Mouse (Mus musculus) limb, embryonic 13.5 days (tissue): ENCODE measurements around the gene Aldh3b2. TPM values are rescaled to one million over a fixed set of nuclear protein-coding genes. Genes with fewer than 3 reads are reported as not detected.

Experiments used
- ATAC-seq: fragments of 200-750 bp; cut with Nextera tagmentation; 2 replicates; pipeline ENCODE4 v1.8.0; 2017; ENCODE audit warnings: low read depth, moderate number of reproducible peaks, moderate TSS enrichment; ENCODE audit not compliant: low FRiP score
- H3K27ac ChIP-seq: fragments of 300-500 bp; sonication (generic); 2 replicates; pipeline ENCODE4 v1.5.1; 2015; ENCODE audit warnings: inconsistent platforms, mild to moderate bottlenecking, moderate library complexity
- H3K27me3 ChIP-seq: fragments of 300-500 bp; sonication (generic); 2 replicates; pipeline ENCODE4 v1.6.1; 2015; ENCODE audit warnings: mild to moderate bottlenecking, inconsistent platforms
- H3K36me3 ChIP-seq: fragments of 300-500 bp; sonication (generic); 2 replicates; pipeline ENCODE4 v1.6.1; 2015; ENCODE audit warnings: inconsistent platforms, mild to moderate bottlenecking, moderate library complexity
- H3K4me1 ChIP-seq: fragments of 300-500 bp; sonication (generic); 2 replicates; pipeline ENCODE4 v1.6.1; 2015; ENCODE audit warnings: inconsistent platforms
- H3K4me2 ChIP-seq: fragments of 300-500 bp; sonication (generic); replicated peaks from 2 replicates; pipeline ENCODE4 v1.6.1; 2015; ENCODE audit warnings: inconsistent platforms, mild to moderate bottlenecking, moderate library complexity
- H3K4me3 ChIP-seq: fragments of 300-500 bp; sonication (generic); 2 replicates; pipeline ENCODE4 v1.5.1; 2015; ENCODE audit warnings: moderate library complexity, mild to moderate bottlenecking, inconsistent platforms
- H3K9ac ChIP-seq: fragments of 300-500 bp; sonication (generic); 2 replicates; pipeline ENCODE4 v1.6.1; 2015; ENCODE audit warnings: mild to moderate bottlenecking, inconsistent platforms
- H3K9me3 ChIP-seq: fragments of 300-500 bp; sonication (generic); 2 replicates; pipeline ENCODE4 v1.6.1; 2016; ENCODE audit warnings: inconsistent platforms
- WGBS: fragments of 180-500 bp; shearing (Covaris S2); methylation state at CpG from one replicate; pipeline ENCODE4 v1.1.7; 2015; 5-methylcytosine and 5-hydroxymethylcytosine counted together
- polyA plus RNA-seq: library from polyadenylated mRNA; unstranded; fragments of >200 nt; fragmentation: Nextera tagmentation; extraction: Ambion mirVana; gene quantifications from 2 replicates; pipeline ENCODE4 v1.2.1, GENCODE M21; 2015

Gene Aldh3b2
- polyA plus RNA-seq, 1 experiment from 2014 or later, result 9.3 TPM

GRCm38 (mm10) chr19:3991966-3992365 lies 19.8 kb downstream of the Aldh3b2 start:
- ATAC-seq, result no peak
- 88% methylated on average over 3 of the region's 3 CpGs for WGBS
- Histone ChIP-seq H3K4me3 (no peak overlapping the region), H3K9ac (no peak overlapping the region), H3K9me3 (no peaks in the 10 kb centered on the region), H3K4me2 (no peak overlapping the region), H3K27me3 (no peaks in the 10 kb centered on the region), H3K4me1 (peaks cover 3% of the 10 kb centered on the region), H3K27ac (no peak overlapping the region), H3K36me3 (no peaks in the 10 kb centered on the region)

- WGBS, result 42% methylated on average over 5 of the region's 5 CpGs
- Histone ChIP-seq H3K4me1 (no peaks in the 10 kb centered on the region), H3K9me3 (no peaks in the 10 kb centered on the region), H3K4me3 (no peak within 1 kb of the TSS), H3K4me2 (no peak within 1 kb of the TSS), H3K27me3 (no peaks in the 10 kb centered on the region), H3K36me3 (no peaks in the 10 kb centered on the region), H3K27ac (no peak within 1 kb of the TSS), H3K9ac (no peak within 1 kb of the TSS)
- ATAC-seq, result no peak
These were observed 20.3 kb downstream of the Aldh3b2 start, which contains the start of gene Tbx10 for GRCm38 (mm10) chr19:3992416-3992815. TSS of gene Tbx10 (plus strand) at chr19:3992752.

GRCm38 (mm10) chr19:3994932-3995331 lies 22.8 kb downstream of the Aldh3b2 start:
- H3K27me3 ChIP-seq, result no peaks in the 10 kb centered on the region
- H3K9ac ChIP-seq, result no peak overlapping the region
- no peak overlapping the region for H3K4me2 ChIP-seq
- H3K36me3 ChIP-seq, result no peaks in the 10 kb centered on the region
- H3K27ac ChIP-seq, result no peak overlapping the region
- 63% methylated on average over 6 of the region's 6 CpGs for WGBS
- peaks cover 6% of the 10 kb centered on the region for H3K4me1 ChIP-seq
- ATAC-seq, result no peak
- H3K4me3 ChIP-seq, result no peak overlapping the region
- no peaks in the 10 kb centered on the region for H3K9me3 ChIP-seq

GRCm38 (mm10) chr19:3995505-3995904 lies 23.4 kb downstream of the Aldh3b2 start:
- Histone ChIP-seq H3K4me1 (peaks cover 6% of the 10 kb centered on the region), H3K27me3 (no peaks in the 10 kb centered on the region), H3K4me2 (no peak overlapping the region), H3K36me3 (no peaks in the 10 kb centered on the region), H3K4me3 (no peak overlapping the region), H3K9ac (no peak overlapping the region), H3K27ac (no peak overlapping the region), H3K9me3 (no peaks in the 10 kb centered on the region)
- WGBS, result 86% methylated on average over 3 of the region's 3 CpGs
- no peak for ATAC-seq

GRCm38 (mm10) chr19:3996106-3996505 lies 24.0 kb downstream of the Aldh3b2 start:
- ATAC-seq, result no peak
- no peaks in the 10 kb centered on the region for H3K36me3 ChIP-seq
- H3K4me2 ChIP-seq, result no peak overlapping the region
- no peak overlapping the region for H3K4me3 ChIP-seq
- H3K27ac ChIP-seq, result no peak overlapping the region
- no peak overlapping the region for H3K9ac ChIP-seq
- no peaks in the 10 kb centered on the region for H3K27me3 ChIP-seq
- WGBS, result 63% methylated on average over 7 of the region's 7 CpGs
- H3K4me1 ChIP-seq, result peaks cover 9% of the 10 kb centered on the region
- H3K9me3 ChIP-seq, result no peaks in the 10 kb centered on the region

GRCm38 (mm10) chr19:3996747-3997146 lies 24.6 kb downstream of the Aldh3b2 start:
- H3K36me3 ChIP-seq, result no peaks in the 10 kb centered on the region
- H3K9me3 ChIP-seq, result no peaks in the 10 kb centered on the region
- 80% methylated on average over 8 of the region's 8 CpGs for WGBS
- peaks cover 16% of the 10 kb centered on the region for H3K4me1 ChIP-seq
- no peak overlapping the region for H3K4me2 ChIP-seq
- H3K27me3 ChIP-seq, result no peaks in the 10 kb centered on the region
- ATAC-seq, result no peak
- H3K9ac ChIP-seq, result no peak overlapping the region; the same call in 1 of the 2 replicates
- no peak overlapping the region for H3K4me3 ChIP-seq
- H3K27ac ChIP-seq, result no peak overlapping the region

GRCm38 (mm10) chr19:3997231-3997630 lies 25.1 kb downstream of the Aldh3b2 start:
- 64% methylated on average over 8 of the region's 8 CpGs for whole genome bisulfite sequencing

GRCm38 (mm10) chr19:3998335-3998734 lies 26.2 kb downstream of the Aldh3b2 start:
- Histone ChIP-seq H3K9ac (0 out of 2 replicates have a peak overlapping the region, but pooled peaks have one; percentile 93), H3K27ac (no peak overlapping the region), H3K4me2 (no peak overlapping the region), H3K27me3 (no peaks in the 10 kb centered on the region), H3K36me3 (no peaks in the 10 kb centered on the region), H3K4me3 (no peak overlapping the region), H3K9me3 (no peaks in the 10 kb centered on the region), H3K4me1 (peaks cover 17% of the 10 kb centered on the region)
- ATAC-seq, result no peak
- WGBS, result 77% methylated on average over 8 of the region's 8 CpGs

More at GRCm38 (mm10) chr19:3997231-3997630, 25.1 kb downstream of the Aldh3b2 start:
- Histone ChIP-seq H3K4me3 (no peak overlapping the region), H3K27me3 (no peaks in the 10 kb centered on the region), H3K4me1 (peaks cover 17% of the 10 kb centered on the region), H3K36me3 (no peaks in the 10 kb centered on the region), H3K27ac (no peak overlapping the region), H3K9ac (no peak overlapping the region; the same call in 1 of the 2 replicates), H3K4me2 (no peak overlapping the region), H3K9me3 (no peaks in the 10 kb centered on the region)
- ATAC-seq, result no peak

- no peak overlapping the region for H3K27ac ChIP-seq
- ATAC-seq, result no peak
- H3K4me2 ChIP-seq, result peak overlapping the region; percentile 86
- H3K4me3 ChIP-seq, result peak overlapping the region; percentile 79
- H3K27me3 ChIP-seq, result no peaks in the 10 kb centered on the region
- no peaks in the 10 kb centered on the region for H3K36me3 ChIP-seq
- WGBS, result 89% methylated on average over 9 of the region's 9 CpGs
- H3K9me3 ChIP-seq, result no peaks in the 10 kb centered on the region
- peaks cover 17% of the 10 kb centered on the region for H3K4me1 ChIP-seq
- peak overlapping the region; percentile 93; the same call in 1 of the 2 replicates for H3K9ac ChIP-seq
These were observed 27.1 kb downstream of the Aldh3b2 start for GRCm38 (mm10) chr19:3999121-3999730.

- H3K27me3 ChIP-seq, result no peaks in the 10 kb centered on the region
- H3K4me1 ChIP-seq, result peaks cover 17% of the 10 kb centered on the region
- ATAC-seq, result peak; percentile 90
- peaks cover 5% of the 10 kb centered on the region for H3K36me3 ChIP-seq
- whole genome bisulfite sequencing, result under 1% methylated on average over 64 of the region's 64 CpGs
- H3K9me3 ChIP-seq, result no peaks in the 10 kb centered on the region
- peak within 1 kb of the TSS; percentile 97 for H3K27ac ChIP-seq
- H3K4me2 ChIP-seq, result peak within 1 kb of the TSS; percentile 86
- peak within 1 kb of the TSS; percentile 93 for H3K9ac ChIP-seq
- H3K4me3 ChIP-seq, result peak within 1 kb of the TSS; percentile 79
These were observed 28.2 kb downstream of the Aldh3b2 start, which contains the start of the genes Nudt8 and Gm49405 for GRCm38 (mm10) chr19:4000119-4000900. TSS of gene Nudt8 (plus strand) at chr19:4000580. TSS of gene Gm49405 (plus strand) at chr19:4000626.

GRCm38 (mm10) chr19:4000949-4001525 lies 28.9 kb downstream of the Aldh3b2 start:
- no peaks in the 10 kb centered on the region for H3K27me3 ChIP-seq
- peak overlapping the region; percentile 93 for H3K9ac ChIP-seq
- peaks cover 17% of the 10 kb centered on the region for H3K4me1 ChIP-seq
- 14% methylated on average over 17 of the region's 17 CpGs for WGBS
- no peaks in the 10 kb centered on the region for H3K9me3 ChIP-seq
- peak overlapping the region; percentile 86 for H3K4me2 ChIP-seq
- H3K36me3 ChIP-seq, result peaks cover 13% of the 10 kb centered on the region
- peak overlapping the region; percentile 79 for H3K4me3 ChIP-seq
- ATAC-seq, result peak; percentile 4; the same call in 1 of the 2 replicates
- H3K27ac ChIP-seq, result peak overlapping the region; percentile 97

GRCm38 (mm10) chr19:4001752-4002151 lies 29.6 kb downstream of the Aldh3b2 start:
- H3K4me2 ChIP-seq, result peak overlapping the region; percentile 86
- WGBS, result 85% methylated on average over 5 of the region's 5 CpGs
- H3K9ac ChIP-seq, result peak overlapping the region; percentile 93; the same call in 1 of the 2 replicates

More at GRCm38 (mm10) chr19:4001752-4002151, 29.6 kb downstream of the Aldh3b2 start:
- ATAC-seq, result no peak
- Histone ChIP-seq H3K27me3 (no peaks in the 10 kb centered on the region), H3K4me3 (0 out of 2 replicates have a peak overlapping the region, but pooled peaks have one; percentile 79), H3K4me1 (peaks cover 17% of the 10 kb centered on the region), H3K36me3 (peaks cover 20% of the 10 kb centered on the region), H3K27ac (no peak overlapping the region), H3K9me3 (no peaks in the 10 kb centered on the region)
